Mouse (Mus musculus) midbrain, embryonic 15.5 days (tissue): ENCODE data around the gene Vps37b. TPM values are rescaled to one million over a fixed set of nuclear protein-coding genes. Genes with fewer than 3 reads are reported as not detected.
"Not testable (repeated sequence)": the region's sequence is repeated elsewhere in the genome, so short reads cannot be mapped to it uniquely, and the experiment has no call there.

Experiments
- ATAC-seq: fragments of 200-750 bp; cut with Nextera tagmentation; replicated peaks from 2 replicates; pipeline ENCODE4 v1.8.0; 2017; ENCODE audit warnings: moderate TSS enrichment
- H3K27ac ChIP-seq: fragments of 300-500 bp; sonication (generic); 2 replicates; pipeline ENCODE4 v1.5.1; 2015; ENCODE audit warnings: mild to moderate bottlenecking, inconsistent platforms
- H3K27me3 ChIP-seq: fragments of 300-500 bp; sonication (generic); replicated peaks from 2 replicates; pipeline ENCODE4 v1.6.1; 2015; ENCODE audit warnings: inconsistent platforms
- H3K36me3 ChIP-seq: fragments of 300-500 bp; sonication (generic); replicated peaks from 2 replicates; pipeline ENCODE4 v1.6.1; 2015; ENCODE audit warnings: inconsistent platforms
- H3K4me1 ChIP-seq: fragments of 300-500 bp; sonication (generic); 2 replicates; pipeline ENCODE4 v1.6.1; 2015; ENCODE audit warnings: inconsistent platforms
- H3K4me2 ChIP-seq: fragments of 300-500 bp; sonication (generic); 2 replicates; pipeline ENCODE4 v1.6.1; 2015; ENCODE audit warnings: inconsistent platforms, mild to moderate bottlenecking, moderate library complexity
- H3K4me3 ChIP-seq: fragments of 300-500 bp; sonication (generic); 2 replicates; pipeline ENCODE4 v1.5.1; 2015; ENCODE audit warnings: mild to moderate bottlenecking, inconsistent platforms
- H3K9ac ChIP-seq: fragments of 300-500 bp; sonication (generic); 2 replicates; pipeline ENCODE4 v1.6.1; 2015; ENCODE audit warnings: mild to moderate bottlenecking, inconsistent platforms
- H3K9me3 ChIP-seq: fragments of 300-500 bp; sonication (generic); 2 replicates; pipeline ENCODE4 v1.6.1; 2016; ENCODE audit warnings: inconsistent platforms
- WGBS: fragments of 180-500 bp; shearing (Covaris S2); methylation state at CpG from one replicate; pipeline ENCODE4 v1.1.7; 2015; ENCODE audit warnings: mixed read lengths; 5-methylcytosine and 5-hydroxymethylcytosine counted together
- polyA plus RNA-seq: library from polyadenylated mRNA; unstranded; fragments of >200 nt; fragmentation: Nextera tagmentation; extraction: Ambion mirVana; gene quantifications from 2 replicates; pipeline ENCODE4 v1.2.1, GENCODE M21; 2015

Vps37b gene
- polyA plus RNA-seq, 1 experiment from 2014 or later: 66.7 TPM

GRCm38 (mm10) chr5:124058749-124059148 is 26.7 kb upstream of the Vps37b start:
- Histone ChIP-seq H3K9ac (no peak overlapping the region), H3K4me3 (no peak overlapping the region), H3K4me2 (no peak overlapping the region), H3K27me3 (no peaks in the 10 kb centered on the region), H3K36me3 (no peaks in the 10 kb centered on the region), H3K9me3 (no peaks in the 10 kb centered on the region), H3K27ac (no peak overlapping the region), H3K4me1 (no peaks in the 10 kb centered on the region)
- 54% methylated on average over 7 of the region's 7 CpGs for WGBS
- ATAC-seq: no peak

- Histone ChIP-seq H3K9me3 (no peaks in the 10 kb centered on the region), H3K27me3 (no peaks in the 10 kb centered on the region), H3K27ac (no peak overlapping the region), H3K36me3 (no peaks in the 10 kb centered on the region), H3K4me3 (no peak overlapping the region), H3K4me2 (no peak overlapping the region), H3K4me1 (no peaks in the 10 kb centered on the region), H3K9ac (no peak overlapping the region)
- ATAC-seq: no peak
- 40% methylated on average over 4 of the region's 4 CpGs for WGBS
These were observed 24.9 kb upstream of the Vps37b start for GRCm38 (mm10) chr5:124056956-124057355.

- no peaks in the 10 kb centered on the region for H3K27me3 ChIP-seq
- no peak overlapping the region for H3K4me2 ChIP-seq
- no peaks in the 10 kb centered on the region for H3K9me3 ChIP-seq
- ATAC-seq: no peak
- no peaks in the 10 kb centered on the region for H3K4me1 ChIP-seq
- no peaks in the 10 kb centered on the region for H3K36me3 ChIP-seq
- no peak overlapping the region for H3K27ac ChIP-seq
- H3K9ac ChIP-seq: no peak overlapping the region
- WGBS: 100% methylated on average over 1 of the region's 1 CpGs
- H3K4me3 ChIP-seq: no peak overlapping the region
These were observed 24.1 kb upstream of the Vps37b start for GRCm38 (mm10) chr5:124056219-124056618.

DNA sequence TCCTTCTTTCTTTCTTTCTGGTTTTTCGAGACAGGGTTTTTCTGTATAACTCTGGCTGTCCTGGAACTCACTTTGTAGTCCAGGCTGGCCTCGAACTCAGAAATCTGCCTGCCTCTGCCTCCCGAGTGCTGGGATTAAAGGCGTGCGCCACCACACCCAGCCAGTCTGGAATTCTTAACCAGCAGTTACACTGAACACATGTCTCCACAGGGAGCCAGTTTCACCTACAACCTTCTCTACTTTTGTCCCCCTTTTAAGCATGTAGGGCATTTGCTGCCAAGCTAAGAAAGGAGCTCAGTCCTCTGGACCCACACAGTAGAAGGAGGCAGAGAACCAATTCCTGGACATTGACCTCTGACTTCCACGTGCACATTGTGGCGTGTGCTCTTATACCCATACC is 20.6 kb upstream of the Vps37b start:
- not testable (repeated sequence) for H3K4me3 ChIP-seq, H3K4me2 ChIP-seq, H3K27me3 ChIP-seq, H3K9me3 ChIP-seq, H3K27ac ChIP-seq, H3K9ac ChIP-seq, ATAC-seq, H3K36me3 ChIP-seq
- WGBS: 92% methylated on average over 7 of the region's 7 CpGs
- H3K4me1 ChIP-seq: peaks cover 13% of the 10 kb centered on the region; the same call in 1 of the 2 replicates

DNA sequence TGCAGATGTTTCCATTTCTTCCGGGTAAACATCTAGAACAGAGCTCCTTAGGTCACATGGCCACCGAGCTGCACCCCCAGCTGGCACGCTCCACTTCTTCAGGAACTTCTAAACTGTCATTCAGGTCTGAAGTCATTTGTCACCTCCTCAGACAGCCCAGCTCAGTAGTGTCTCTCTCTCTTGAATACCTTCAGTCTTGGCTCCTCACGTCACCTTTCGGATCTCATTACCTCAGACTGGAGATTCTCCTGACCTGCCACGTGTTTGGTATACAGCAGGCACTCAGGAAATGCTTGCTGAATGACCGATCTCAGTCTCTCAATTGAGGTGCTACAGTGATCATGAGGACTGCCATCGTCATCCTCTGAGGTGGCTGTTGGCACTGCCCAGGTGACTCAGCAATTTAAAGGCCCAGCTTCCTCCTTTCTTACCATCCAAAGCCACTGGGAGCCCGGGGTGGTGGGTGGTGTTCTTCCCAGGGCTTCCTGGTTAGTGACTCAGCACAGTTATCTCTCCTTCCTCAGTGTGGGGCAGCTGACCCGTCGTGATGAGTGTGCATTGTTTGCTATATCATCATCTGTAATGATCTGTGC is 19.9 kb upstream of the Vps37b start:
- H3K9me3 ChIP-seq: no peaks in the 10 kb centered on the region
- no peaks in the 10 kb centered on the region for H3K27me3 ChIP-seq
- 86% methylated on average over 11 of the region's 11 CpGs for WGBS
- H3K4me1 ChIP-seq: peaks cover 13% of the 10 kb centered on the region; the same call in 1 of the 2 replicates
- ATAC-seq: no peak
- no peak overlapping the region for H3K4me2 ChIP-seq
- no peak overlapping the region for H3K4me3 ChIP-seq
- H3K9ac ChIP-seq: no peak overlapping the region
- no peaks in the 10 kb centered on the region for H3K36me3 ChIP-seq
- H3K27ac ChIP-seq: no peak overlapping the region

- 54% methylated on average over 14 of the region's 14 CpGs for WGBS
- no peak overlapping the region for H3K4me2 ChIP-seq
- peaks cover 15% of the 10 kb centered on the region for H3K4me1 ChIP-seq
- no peaks in the 10 kb centered on the region for H3K27me3 ChIP-seq
- H3K9ac ChIP-seq: no peak overlapping the region
- ATAC-seq: no peak
- H3K4me3 ChIP-seq: no peak overlapping the region
- H3K9me3 ChIP-seq: no peaks in the 10 kb centered on the region
- H3K36me3 ChIP-seq: no peaks in the 10 kb centered on the region
- peak overlapping the region; percentile 53; the same call in 1 of the 2 replicates for H3K27ac ChIP-seq
These were observed 18.3 kb upstream of the Vps37b start for GRCm38 (mm10) chr5:124050095-124051050.

DNA sequence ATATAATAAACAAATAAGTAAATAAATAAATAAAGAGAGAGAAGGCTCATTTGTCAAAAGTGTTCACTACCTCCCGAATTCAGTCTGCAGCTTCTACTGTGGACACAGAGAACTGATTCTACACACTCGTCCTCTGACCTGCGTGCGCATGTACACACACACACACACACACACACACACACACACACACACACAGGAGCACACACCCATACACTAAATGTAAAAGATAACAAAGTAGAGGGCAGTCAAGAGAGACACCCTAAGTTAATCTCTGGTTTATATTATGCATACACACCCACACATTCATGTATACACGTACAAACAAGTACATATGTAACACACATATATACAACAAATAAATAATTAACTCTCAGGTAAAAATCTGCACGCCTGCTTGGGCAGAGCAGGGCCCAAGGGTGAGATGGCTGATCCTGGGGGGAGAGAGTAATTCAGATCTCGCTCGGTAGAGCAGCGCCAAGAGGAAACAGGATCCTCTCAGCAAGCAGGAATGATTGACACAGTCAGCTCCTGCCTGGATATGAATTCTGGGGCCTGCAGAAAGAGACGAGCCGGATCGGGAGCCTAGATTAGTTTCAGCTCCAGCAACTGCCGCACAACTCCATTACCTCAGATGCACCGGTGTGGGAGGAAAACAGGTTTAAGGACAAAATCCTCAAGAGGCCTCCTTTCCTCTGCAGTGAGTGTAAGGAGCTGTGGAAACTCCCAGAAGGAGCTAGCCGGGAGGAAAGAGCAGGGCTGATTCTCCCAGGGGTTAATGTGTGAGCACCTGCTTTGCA is 17.4 kb upstream of the Vps37b start:
- WGBS: 60% methylated on average over 15 of the region's 15 CpGs
- H3K4me2 ChIP-seq: no peak overlapping the region
- H3K9me3 ChIP-seq: no peaks in the 10 kb centered on the region
- no peaks in the 10 kb centered on the region for H3K36me3 ChIP-seq
- H3K27ac ChIP-seq: 0 out of 2 replicates have a peak overlapping the region, but pooled peaks have one; percentile 53
- no peak for ATAC-seq
- no peaks in the 10 kb centered on the region for H3K27me3 ChIP-seq
- peaks cover 19% of the 10 kb centered on the region for H3K4me1 ChIP-seq
- H3K9ac ChIP-seq: no peak overlapping the region
- no peak overlapping the region for H3K4me3 ChIP-seq

DNA sequence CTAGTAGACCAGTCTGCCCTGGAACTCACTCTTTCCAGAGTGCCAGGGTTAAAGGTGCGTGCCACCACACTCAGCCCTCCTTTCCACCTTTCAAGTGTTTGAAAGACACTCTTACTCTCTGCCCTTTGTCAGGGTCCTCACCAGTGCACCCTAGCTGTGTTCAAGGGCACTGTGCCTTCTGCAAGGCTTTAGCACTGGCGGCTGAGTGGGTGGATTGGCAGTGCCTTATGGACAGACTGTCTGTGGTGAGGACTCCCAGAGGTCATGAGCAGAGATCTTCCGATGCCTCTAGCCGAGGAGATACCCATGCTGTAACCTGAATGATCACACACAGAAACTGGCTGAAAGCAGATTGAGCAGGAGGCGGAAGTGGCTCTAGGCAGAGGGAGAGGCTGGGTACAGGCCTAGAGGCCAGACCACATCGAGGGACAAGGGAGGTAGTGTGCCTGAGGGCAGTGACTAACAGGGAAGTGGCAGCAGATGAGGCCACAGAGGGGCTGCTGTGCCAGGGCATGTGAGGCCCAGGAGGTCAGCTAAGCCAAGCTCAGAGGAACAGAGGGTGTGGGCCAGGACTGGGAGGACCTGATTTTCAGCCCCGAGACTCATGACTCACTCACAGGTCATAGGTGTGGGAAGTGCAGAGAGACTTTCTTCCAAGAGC is 14.8 kb upstream of the Vps37b start:
- 81% methylated on average over 7 of the region's 7 CpGs for WGBS
- Histone ChIP-seq H3K27ac (no peak overlapping the region), H3K9me3 (no peaks in the 10 kb centered on the region), H3K4me2 (no peak overlapping the region), H3K4me1 (peaks cover 30% of the 10 kb centered on the region), H3K9ac (no peak overlapping the region), H3K27me3 (no peaks in the 10 kb centered on the region), H3K36me3 (no peaks in the 10 kb centered on the region), H3K4me3 (no peak overlapping the region)
- ATAC-seq: no peak

GRCm38 (mm10) chr5:124045453-124046010 is 13.5 kb upstream of the Vps37b start:
- Histone ChIP-seq H3K4me3 (no peak overlapping the region), H3K36me3 (no peaks in the 10 kb centered on the region), H3K9me3 (no peaks in the 10 kb centered on the region), H3K27me3 (no peaks in the 10 kb centered on the region), H3K4me1 (peaks cover 28% of the 10 kb centered on the region), H3K27ac (peak overlapping the region; percentile 63), H3K4me2 (no peak overlapping the region), H3K9ac (no peak overlapping the region)
- 20% methylated on average over 11 of the region's 11 CpGs for WGBS
- no peak for ATAC-seq

- Histone ChIP-seq H3K27ac (peak overlapping the region; percentile 79), H3K4me1 (peaks cover 17% of the 10 kb centered on the region), H3K27me3 (no peaks in the 10 kb centered on the region), H3K9me3 (no peaks in the 10 kb centered on the region), H3K4me3 (no peak overlapping the region), H3K9ac (no peak overlapping the region), H3K36me3 (no peaks in the 10 kb centered on the region), H3K4me2 (no peak overlapping the region)
- 48% methylated on average over 5 of the region's 5 CpGs for WGBS
- ATAC-seq: no peak
These were observed 11.9 kb upstream of the Vps37b start for GRCm38 (mm10) chr5:124043999-124044398.

DNA sequence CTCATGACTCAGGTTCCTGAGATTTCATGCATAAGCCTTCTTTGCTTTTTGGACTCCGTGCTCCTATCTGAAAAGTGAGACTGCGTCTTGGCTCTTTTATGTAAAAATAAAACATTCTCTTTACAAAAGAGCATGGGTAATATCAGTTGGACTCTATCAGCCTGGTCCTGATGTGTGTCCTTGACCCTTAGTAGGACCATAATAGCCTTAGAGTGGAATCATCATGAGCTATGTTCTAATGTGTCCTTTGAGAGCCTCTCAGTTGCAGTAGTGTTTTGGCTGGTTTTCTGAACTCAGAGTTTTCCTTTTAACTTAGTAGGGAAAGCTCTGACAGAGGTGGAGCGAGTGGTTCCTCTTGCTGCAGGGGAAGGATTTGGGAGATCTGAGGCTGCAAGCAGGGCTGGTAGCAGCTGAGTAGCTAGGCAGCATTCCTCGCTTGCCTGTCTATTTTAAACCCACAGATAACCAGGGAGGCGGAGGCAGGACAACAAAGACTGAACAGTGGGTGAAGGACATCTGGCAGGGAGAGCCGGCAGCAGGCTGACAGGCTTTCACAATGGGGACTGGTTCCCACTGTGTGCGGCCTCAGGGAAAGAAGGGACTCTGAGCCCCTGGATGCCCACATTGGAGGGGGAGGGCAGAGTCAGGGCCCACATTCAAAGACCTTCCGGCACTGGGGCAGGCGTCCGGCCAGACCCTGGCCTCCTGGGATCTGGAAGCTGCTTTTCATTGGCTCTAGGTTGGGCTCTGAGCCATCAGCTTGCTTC is 11.3 kb upstream of the Vps37b start:
- no peak overlapping the region for H3K4me2 ChIP-seq
- no peaks in the 10 kb centered on the region for H3K36me3 ChIP-seq
- H3K9me3 ChIP-seq: no peaks in the 10 kb centered on the region
- peak; percentile 92 for ATAC-seq
- no peak overlapping the region for H3K4me3 ChIP-seq
- H3K27ac ChIP-seq: peak overlapping the region; percentile 79
- WGBS: 16% methylated on average over 10 of the region's 10 CpGs
- no peaks in the 10 kb centered on the region for H3K27me3 ChIP-seq
- H3K4me1 ChIP-seq: peaks cover 17% of the 10 kb centered on the region
- H3K9ac ChIP-seq: no peak overlapping the region
